Mouse (Mus musculus) liver, adult 2 months (tissue): ENCODE data around the gene Mpv17l.

Source experiments
- CTCF ChIP-seq: fragments of 200-500 bp; IDR thresholded peaks from 2 replicates; pipeline ENCODE4 v1.5.1; 2011; ENCODE audit warnings: low read depth, low read length, control low read depth
- POLR2A ChIP-seq: fragments of 200-500 bp; IDR thresholded peaks from 2 replicates; pipeline ENCODE4 v1.6.1; 2011; ENCODE audit warnings: low read length, control low read depth; ENCODE audit not compliant: insufficient read depth; ENCODE audit errors: extremely low read depth

DNA sequence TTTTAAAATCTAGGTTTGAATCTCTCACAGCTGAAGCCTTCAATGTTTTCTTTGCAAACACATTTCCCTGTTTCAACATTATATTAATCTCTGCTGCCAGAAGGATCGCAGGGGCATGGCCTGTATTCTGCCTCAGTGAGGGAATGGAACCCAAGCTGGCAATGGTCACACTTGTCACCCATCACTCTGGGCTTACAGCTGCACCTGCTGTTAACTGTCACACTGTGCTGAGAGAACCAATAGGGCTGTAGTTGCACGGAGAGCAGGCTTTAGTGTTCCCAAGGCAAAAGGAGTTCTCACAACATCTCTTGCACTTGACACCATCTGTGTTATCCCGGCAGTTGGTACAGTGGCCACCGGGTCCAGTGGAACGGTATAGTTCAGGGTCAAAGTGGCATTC, 17.1 kb downstream of the Mpv17l start:
- TF ChIP-seq POLR2A (no peak), CTCF (no peak)
